Mouse (Mus musculus): ENCODE results near the gene Lims1. TPM values are rescaled to one million over a fixed set of nuclear protein-coding genes. Genes with fewer than 3 reads are reported as not detected.
A peak's percentile ranks its signal among the peaks of the same experiment; 100 is the strongest.

Gene Lims1
- polyA plus RNA-seq, 1 experiment from 2014 or later: 57.2 TPM

GRCm38 (mm10) chr10:58359952-58360351 lies 36.7 kb downstream of the Lims1 start:
- Histone ChIP-seq H3K9ac (no peak overlapping the region), H3K36me3 (replicated peaks; ENCODE audit: control insufficient read depth, insufficient read depth) (no peaks in the 10 kb centered on the region), H3K4me2 (replicated peaks) (no peak overlapping the region), H3K9me3 (ENCODE audit: control insufficient read depth, low read length) (no peaks in the 10 kb centered on the region), H3K4me3 (replicated peaks; ENCODE audit: low read length) (no peak overlapping the region), H3K27ac (no peak overlapping the region), H3K27me3 (ENCODE audit: control insufficient read depth, insufficient read depth, low read length) (no peaks in the 10 kb centered on the region), H3K4me1 (replicated peaks; ENCODE audit: control insufficient read depth, insufficient read depth, low read length) (no peaks in the 10 kb centered on the region)
- 94% methylated on average over 7 of the region's 7 CpGs for WGBS
- no peak for DNase-seq (ENCODE audit: low spot score)
- ATAC-seq (ENCODE audit: low FRiP score): no peak

DNA sequence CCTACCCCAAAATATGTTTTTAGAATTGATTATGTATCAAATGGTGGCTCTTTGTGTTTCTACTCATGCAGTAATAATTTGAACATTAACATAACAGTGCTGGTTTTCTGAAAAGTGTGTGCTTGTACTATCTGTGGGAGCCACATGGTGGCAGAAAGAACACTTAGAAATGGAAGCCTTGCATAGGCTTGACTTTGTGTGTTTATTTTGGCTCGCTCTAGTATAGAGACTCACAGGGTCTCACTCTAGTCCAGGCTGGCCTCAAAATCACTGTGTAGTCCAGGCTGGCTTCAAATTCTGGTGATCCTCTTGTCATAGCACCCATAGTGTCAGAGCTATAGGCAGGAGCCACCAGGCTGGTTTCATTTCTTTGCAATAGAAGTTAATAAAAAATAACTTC lies 39.5 kb downstream of the Lims1 start:
- H3K4me2 ChIP-seq (replicated peaks): no peak overlapping the region
- peak; percentile 51; the same call in 1 of the 2 replicates for ATAC-seq (ENCODE audit: low FRiP score)
- no peak overlapping the region for H3K27ac ChIP-seq
- H3K4me3 ChIP-seq (replicated peaks; ENCODE audit: low read length): no peak overlapping the region
- 66% methylated on average over 1 of the region's 1 CpGs for WGBS
- H3K27me3 ChIP-seq (ENCODE audit: control insufficient read depth, insufficient read depth, low read length): no peaks in the 10 kb centered on the region
- H3K9me3 ChIP-seq (ENCODE audit: control insufficient read depth, low read length): no peaks in the 10 kb centered on the region
- no peak overlapping the region for H3K9ac ChIP-seq
- DNase-seq (ENCODE audit: low spot score): no peak
- H3K36me3 ChIP-seq (replicated peaks; ENCODE audit: control insufficient read depth, insufficient read depth): no peaks in the 10 kb centered on the region
- H3K4me1 ChIP-seq (replicated peaks; ENCODE audit: control insufficient read depth, insufficient read depth, low read length): no peaks in the 10 kb centered on the region

- Histone ChIP-seq H3K9ac (no peak overlapping the region), H3K27me3 (ENCODE audit: control insufficient read depth, insufficient read depth, low read length) (no peaks in the 10 kb centered on the region), H3K9me3 (ENCODE audit: control insufficient read depth, low read length) (no peaks in the 10 kb centered on the region), H3K36me3 (replicated peaks; ENCODE audit: control insufficient read depth, insufficient read depth) (no peaks in the 10 kb centered on the region), H3K4me1 (replicated peaks; ENCODE audit: control insufficient read depth, insufficient read depth, low read length) (no peaks in the 10 kb centered on the region), H3K4me2 (replicated peaks) (no peak overlapping the region), H3K27ac (no peak overlapping the region), H3K4me3 (replicated peaks; ENCODE audit: low read length) (no peak overlapping the region)
- 87% methylated on average over 5 of the region's 5 CpGs for WGBS
- ATAC-seq (ENCODE audit: low FRiP score): no peak
- DNase-seq (ENCODE audit: low spot score): no peak
These were observed 41.7 kb downstream of the Lims1 start for GRCm38 (mm10) chr10:58364770-58365515.

GRCm38 (mm10) chr10:58368791-58369706 lies 45.8 kb downstream of the Lims1 start:
- DNase-seq (ENCODE audit: low spot score): no peak
- Histone ChIP-seq H3K4me2 (replicated peaks) (no peak overlapping the region), H3K36me3 (replicated peaks; ENCODE audit: control insufficient read depth, insufficient read depth) (no peaks in the 10 kb centered on the region), H3K4me3 (replicated peaks; ENCODE audit: low read length) (no peak overlapping the region), H3K4me1 (replicated peaks; ENCODE audit: control insufficient read depth, insufficient read depth, low read length) (0 out of 2 replicates have a peak, but pooled peaks cover 17% of the 10 kb centered on the region), H3K27me3 (ENCODE audit: control insufficient read depth, insufficient read depth, low read length) (no peaks in the 10 kb centered on the region), H3K27ac (no peak overlapping the region), H3K9me3 (ENCODE audit: control insufficient read depth, low read length) (no peaks in the 10 kb centered on the region), H3K9ac (no peak overlapping the region)
- ATAC-seq (ENCODE audit: low FRiP score): no peak
- WGBS: 88% methylated on average over 7 of the region's 7 CpGs

GRCm38 (mm10) chr10:58369707-58370093 lies 46.4 kb downstream of the Lims1 start:
- Histone ChIP-seq H3K9ac (no peak overlapping the region), H3K4me2 (replicated peaks) (no peak overlapping the region), H3K27ac (no peak overlapping the region), H3K27me3 (ENCODE audit: control insufficient read depth, insufficient read depth, low read length) (no peaks in the 10 kb centered on the region), H3K4me1 (replicated peaks; ENCODE audit: control insufficient read depth, insufficient read depth, low read length) (0 out of 2 replicates have a peak, but pooled peaks cover 17% of the 10 kb centered on the region), H3K4me3 (replicated peaks; ENCODE audit: low read length) (no peak overlapping the region), H3K36me3 (replicated peaks; ENCODE audit: control insufficient read depth, insufficient read depth) (no peaks in the 10 kb centered on the region), H3K9me3 (ENCODE audit: control insufficient read depth, low read length) (no peaks in the 10 kb centered on the region)
- 42% methylated on average over 3 of the region's 3 CpGs for WGBS
- ATAC-seq (ENCODE audit: low FRiP score) (no peak), DNase-seq (ENCODE audit: low spot score) (no peak)

GRCm38 (mm10) chr10:58370143-58370542 lies 46.9 kb downstream of the Lims1 start:
- H3K27ac ChIP-seq: no peak overlapping the region
- ATAC-seq (ENCODE audit: low FRiP score): no peak

DNA sequence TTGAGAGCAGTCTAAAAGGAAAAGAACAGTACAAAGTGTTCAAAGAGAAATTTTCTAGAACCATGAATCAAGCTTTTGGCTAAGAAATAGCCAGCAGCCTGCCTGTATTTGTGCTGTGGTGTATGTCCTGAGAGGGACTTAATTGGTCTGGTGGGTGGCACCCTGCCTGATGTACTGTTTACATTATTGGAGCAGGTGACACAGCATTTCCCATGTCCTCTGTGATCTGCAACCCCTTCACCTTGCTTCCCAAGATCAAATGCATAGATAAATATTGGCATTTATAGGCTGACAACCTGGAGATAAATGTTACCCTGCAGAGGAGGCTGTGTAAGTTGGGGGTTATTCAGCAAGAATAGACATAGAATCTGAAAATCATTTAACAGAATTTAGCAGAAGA lies 47.3 kb downstream of the Lims1 start:
- DNase-seq (ENCODE audit: low spot score) (no peak), ATAC-seq (ENCODE audit: low FRiP score) (no peak)
- H3K27me3 ChIP-seq (ENCODE audit: control insufficient read depth, insufficient read depth, low read length): no peaks in the 10 kb centered on the region
- H3K4me3 ChIP-seq (replicated peaks; ENCODE audit: low read length): no peak overlapping the region
- no peak overlapping the region for H3K9ac ChIP-seq
- H3K9me3 ChIP-seq (ENCODE audit: control insufficient read depth, low read length): no peaks in the 10 kb centered on the region
- H3K4me2 ChIP-seq (replicated peaks): no peak overlapping the region
- no peak overlapping the region for H3K27ac ChIP-seq
- H3K36me3 ChIP-seq (replicated peaks; ENCODE audit: control insufficient read depth, insufficient read depth): no peaks in the 10 kb centered on the region
- H3K4me1 ChIP-seq (replicated peaks; ENCODE audit: control insufficient read depth, insufficient read depth, low read length): 0 out of 2 replicates have a peak, but pooled peaks cover 17% of the 10 kb centered on the region

More at GRCm38 (mm10) chr10:58370143-58370542, 46.9 kb downstream of the Lims1 start:
- Histone ChIP-seq H3K9ac (no peak overlapping the region), H3K27me3 (ENCODE audit: control insufficient read depth, insufficient read depth, low read length) (no peaks in the 10 kb centered on the region), H3K4me3 (replicated peaks; ENCODE audit: low read length) (no peak overlapping the region), H3K4me1 (replicated peaks; ENCODE audit: control insufficient read depth, insufficient read depth, low read length) (0 out of 2 replicates have a peak, but pooled peaks cover 17% of the 10 kb centered on the region), H3K36me3 (replicated peaks; ENCODE audit: control insufficient read depth, insufficient read depth) (no peaks in the 10 kb centered on the region), H3K9me3 (ENCODE audit: control insufficient read depth, low read length) (no peaks in the 10 kb centered on the region), H3K4me2 (replicated peaks) (no peak overlapping the region)
- no peak for DNase-seq (ENCODE audit: low spot score)

DNA sequence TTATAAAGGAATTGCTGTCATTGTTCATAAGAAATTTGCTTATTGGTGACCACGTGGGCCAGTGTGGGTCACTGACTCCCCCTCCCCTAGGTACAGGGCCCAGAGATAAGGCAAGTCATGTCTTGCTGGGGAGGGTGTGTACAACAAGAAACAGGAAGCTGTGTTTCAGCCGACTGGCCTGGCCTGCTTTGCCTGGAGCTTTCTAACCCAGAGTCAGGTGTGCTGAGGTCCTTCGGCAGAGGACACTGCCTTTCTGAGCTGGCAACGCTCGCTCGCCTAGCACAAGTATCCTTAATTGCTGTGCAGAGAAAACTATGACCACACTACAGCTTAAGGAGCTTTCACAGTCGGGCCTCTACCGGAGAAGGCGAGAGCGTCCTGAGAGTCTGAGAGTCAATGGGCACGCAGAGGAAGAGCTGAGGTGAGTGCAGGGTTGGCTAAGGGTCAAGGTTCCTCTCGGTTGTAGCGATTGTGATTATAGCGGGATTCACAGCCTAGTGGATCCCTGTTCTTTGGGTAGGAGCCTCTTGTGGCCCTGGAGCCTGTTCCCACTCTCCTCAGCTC lies 48.1 kb downstream of the Lims1 start:
- no peaks in the 10 kb centered on the region for H3K27me3 ChIP-seq (ENCODE audit: control insufficient read depth, insufficient read depth, low read length)
- ATAC-seq (ENCODE audit: low FRiP score): peak; percentile 40; the same call in 1 of the 2 replicates
- no peaks in the 10 kb centered on the region for H3K36me3 ChIP-seq (replicated peaks; ENCODE audit: control insufficient read depth, insufficient read depth)
- no peak overlapping the region for H3K27ac ChIP-seq
- no peak overlapping the region for H3K4me2 ChIP-seq (replicated peaks)
- no peaks in the 10 kb centered on the region for H3K9me3 ChIP-seq (ENCODE audit: control insufficient read depth, low read length)
- DNase-seq (ENCODE audit: low spot score): no peak
- WGBS: 53% methylated on average over 14 of the region's 14 CpGs
- 0 out of 2 replicates have a peak, but pooled peaks cover 17% of the 10 kb centered on the region for H3K4me1 ChIP-seq (replicated peaks; ENCODE audit: control insufficient read depth, insufficient read depth, low read length)
- no peak overlapping the region for H3K9ac ChIP-seq
- H3K4me3 ChIP-seq (replicated peaks; ENCODE audit: low read length): no peak overlapping the region

DNA sequence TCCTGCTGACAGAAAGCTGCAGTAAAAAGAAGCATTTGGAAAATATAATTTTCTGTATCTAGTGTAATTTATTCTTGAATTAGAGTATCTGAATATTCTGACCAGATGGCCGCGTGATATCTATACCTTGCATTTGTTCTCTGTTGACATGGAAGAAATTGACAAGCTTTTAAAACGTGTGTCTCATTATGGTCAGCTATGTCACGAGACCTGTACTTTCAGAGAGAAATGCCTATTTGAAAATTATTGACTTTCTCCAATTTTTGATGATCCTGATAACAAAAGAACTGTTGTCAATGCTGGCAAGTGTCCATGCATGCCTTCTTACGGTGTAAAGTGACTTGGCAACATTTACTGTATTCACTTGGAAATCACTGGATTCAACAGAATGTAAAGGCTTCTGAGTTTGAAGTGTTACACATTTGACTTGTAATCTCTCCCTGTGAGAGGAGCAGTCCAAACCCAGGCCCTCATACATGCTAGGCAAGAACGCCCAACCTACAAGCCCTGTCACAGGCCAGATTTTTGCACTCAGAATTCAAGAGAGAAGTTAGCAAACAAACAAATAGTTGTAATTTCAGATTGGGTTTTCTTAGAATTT lies 49.3 kb downstream of the Lims1 start:
- H3K27ac ChIP-seq: no peak overlapping the region
- DNase-seq (ENCODE audit: low spot score) (no peak), ATAC-seq (ENCODE audit: low FRiP score) (no peak)
- WGBS: 65% methylated on average over 6 of the region's 6 CpGs
- no peak overlapping the region for H3K4me3 ChIP-seq (replicated peaks; ENCODE audit: low read length)
- H3K36me3 ChIP-seq (replicated peaks; ENCODE audit: control insufficient read depth, insufficient read depth): no peaks in the 10 kb centered on the region
- no peaks in the 10 kb centered on the region for H3K9me3 ChIP-seq (ENCODE audit: control insufficient read depth, low read length)
- 0 out of 2 replicates have a peak, but pooled peaks cover 17% of the 10 kb centered on the region for H3K4me1 ChIP-seq (replicated peaks; ENCODE audit: control insufficient read depth, insufficient read depth, low read length)
- H3K27me3 ChIP-seq (ENCODE audit: control insufficient read depth, insufficient read depth, low read length): no peaks in the 10 kb centered on the region
- no peak overlapping the region for H3K4me2 ChIP-seq (replicated peaks)
- no peak overlapping the region for H3K9ac ChIP-seq
